Mouse (Mus musculus) brain, adult 2 months (tissue): Measurements from ENCODE around the gene Rbm31y.
"Not testable (repeated sequence)": the region's sequence is repeated elsewhere in the genome, so short reads cannot be mapped to it uniquely, and the experiment has no call there.

Experiments used
- DNase-seq: peaks from one replicate; pipeline ENCODE4 v3.0.0; 2011; ENCODE audit warnings: low read depth, low spot score

Gene Rbm31y

DNA sequence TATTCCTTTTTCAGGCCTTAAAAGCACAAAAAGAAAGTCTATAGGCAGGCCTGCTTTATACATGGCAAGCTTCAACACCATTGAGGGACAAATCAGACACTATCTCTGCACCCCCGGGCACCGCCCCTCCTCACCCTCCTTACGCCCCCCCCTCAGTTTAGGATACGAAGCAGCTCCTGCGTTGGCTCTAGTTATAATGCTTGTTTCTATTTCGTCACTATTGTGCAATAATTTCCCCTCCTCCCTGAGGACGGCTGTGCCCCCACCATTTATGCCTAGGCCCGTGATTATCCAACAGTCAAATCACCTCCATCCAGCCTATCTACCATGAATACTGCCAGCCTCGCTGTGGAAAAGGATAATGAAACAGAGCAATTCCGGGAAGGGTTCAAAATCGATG, at the start of gene Rbm31y:
TSS of gene Rbm31y (plus strand) at position 301 of the 400 bp plus-strand sequence.
- DNase-seq = not testable (repeated sequence)
